Mouse (Mus musculus) MEL (cell line): ENCODE results near the gene Polg. TPM values are rescaled to one million over a fixed set of nuclear protein-coding genes. Genes with fewer than 3 reads are reported as not detected.

Experiments
- DNase-seq: peaks from one replicate; pipeline ENCODE4 v3.0.0; 2011; ENCODE audit warnings: low read depth, low spot score
- H3K27ac ChIP-seq: 2 replicates; pipeline ENCODE4 v1.5.1; 2012; ENCODE audit warnings: low read depth, mild to moderate bottlenecking, control low read depth, low read length, moderate library complexity; ENCODE audit not compliant: control insufficient read depth
- H3K27me3 ChIP-seq, 2 experiments: fragments of 150-350 bp in 1 of 2; sonication (generic) in 1 of 2; 2 replicates each; pipeline ENCODE4 v1.6.1; 2012; ENCODE audit warnings: low read length in 2 of 2, mild to moderate bottlenecking in 2 of 2, improper control_type of control experiment in 1 of 2, moderate library complexity in 1 of 2; ENCODE audit not compliant: insufficient read depth in 2 of 2, control insufficient read depth in 1 of 2
- H3K36me3 ChIP-seq, 2 experiments: 2 replicates each; pipeline ENCODE4 v1.6.1; 2012 to 2014; ENCODE audit warnings: low read length in 2 of 2, improper control_type of control experiment in 1 of 2, inconsistent platforms in 1 of 2, mild to moderate bottlenecking in 1 of 2; ENCODE audit not compliant: insufficient read depth in 2 of 2, control insufficient read depth in 1 of 2
- H3K4me1 ChIP-seq, 2 experiments: fragments of 150-350 bp in 1 of 2; sonication (generic) in 1 of 2; 2 replicates each; pipeline ENCODE4 v1.6.1; 2012; ENCODE audit warnings: low read length in 2 of 2, improper control_type of control experiment in 1 of 2, mild to moderate bottlenecking in 1 of 2; ENCODE audit not compliant: insufficient read depth in 2 of 2, control insufficient read depth in 1 of 2
- H3K4me3 ChIP-seq, 2 experiments: fragments of 150-350 bp in 1 of 2; sonication (generic) in 1 of 2; 2 replicates each; pipeline ENCODE4 v1.5.1; 2012; ENCODE audit warnings: low read depth in 2 of 2, low read length in 2 of 2, mild to moderate bottlenecking in 2 of 2, moderate library complexity in 2 of 2, control low read depth in 1 of 2, improper control_type of control experiment in 1 of 2; ENCODE audit not compliant: control insufficient read depth in 1 of 2, insufficient read depth in 1 of 2
- H3K79me2 ChIP-seq: 2 replicates; pipeline ENCODE4 v1.6.1; 2012; ENCODE audit warnings: mild to moderate bottlenecking, low read length, moderate library complexity; ENCODE audit not compliant: control insufficient read depth, poor library complexity, insufficient read depth
- H3K9ac ChIP-seq: 2 replicates; pipeline ENCODE4 v1.6.1; 2012; ENCODE audit warnings: low read depth, mild to moderate bottlenecking, control low read depth, low read length, moderate library complexity; ENCODE audit not compliant: control insufficient read depth, poor library complexity, severe bottlenecking
- H3K9me3 ChIP-seq: fragments of 150-350 bp; sonication (generic); replicated peaks from 2 replicates; pipeline ENCODE4 v1.6.1; 2012; ENCODE audit warnings: mild to moderate bottlenecking, low read length, improper control_type of control experiment, moderate library complexity; ENCODE audit not compliant: insufficient read depth
- BHLHE40 ChIP-seq: IDR thresholded peaks from 2 replicates; pipeline ENCODE4 v1.6.1; 2012; ENCODE audit warnings: low read depth, mild to moderate bottlenecking, inconsistent platforms, low read length, improper control_type of control experiment, borderline replicate concordance
- CHD1 ChIP-seq: IDR thresholded peaks from 2 replicates; pipeline ENCODE4 v1.6.1; 2012; ENCODE audit warnings: low read depth, mild to moderate bottlenecking, inconsistent platforms, low read length, improper control_type of control experiment
- CHD2 ChIP-seq: IDR thresholded peaks from 2 replicates; pipeline ENCODE4 v1.6.1; 2011; ENCODE audit warnings: low read length, improper control_type of control experiment
- ELF1 ChIP-seq: IDR thresholded peaks from 2 replicates; pipeline ENCODE4 v1.6.1; 2014; ENCODE audit warnings: low read depth, mild to moderate bottlenecking, inconsistent platforms, low read length, improper control_type of control experiment, moderate library complexity
- JUND ChIP-seq: IDR thresholded peaks from 2 replicates; pipeline ENCODE4 v1.6.1; 2011; ENCODE audit warnings: low read depth, mild to moderate bottlenecking, improper control_type of control experiment, low read length
- MAX ChIP-seq: IDR thresholded peaks from 2 replicates; pipeline ENCODE4 v1.6.1; 2011; ENCODE audit warnings: low read length, improper control_type of control experiment
- MEF2A ChIP-seq: IDR thresholded peaks from 2 replicates; pipeline ENCODE4 v1.6.1; 2014; ENCODE audit warnings: low read depth, mild to moderate bottlenecking, inconsistent platforms, low read length, improper control_type of control experiment; ENCODE audit not compliant: poor library complexity, insufficient replicate concordance, severe bottlenecking; ENCODE audit errors: extremely low read depth
- MYC ChIP-seq: IDR thresholded peaks from 2 replicates; pipeline ENCODE4 v1.6.1; 2011; ENCODE audit warnings: low read depth, mild to moderate bottlenecking, low read length, improper control_type of control experiment, moderate library complexity
- NELFE ChIP-seq: IDR thresholded peaks from 2 replicates; pipeline ENCODE4 v1.6.1; 2011; ENCODE audit warnings: low read depth, low read length, improper control_type of control experiment
- POLR2A ChIP-seq, 2 experiments: IDR thresholded peaks; 2 replicates each; pipeline ENCODE4 v1.6.1; 2011 to 2012; ENCODE audit warnings: low read length in 2 of 2, mild to moderate bottlenecking in 2 of 2, control low read depth in 1 of 2, improper control_type of control experiment in 1 of 2, low read depth in 1 of 2, moderate library complexity in 1 of 2; ENCODE audit not compliant: control insufficient read depth in 1 of 2, insufficient read depth in 1 of 2, poor library complexity in 1 of 2
- POLR2AphosphoS2 ChIP-seq: IDR thresholded peaks from 2 replicates; pipeline ENCODE4 v1.6.1; 2011; ENCODE audit warnings: low read length, improper control_type of control experiment
- RAD21 ChIP-seq: IDR thresholded peaks from 2 replicates; pipeline ENCODE4 v1.6.1; 2011; ENCODE audit warnings: mild to moderate bottlenecking, low read depth, low read length, improper control_type of control experiment
- RCOR1 ChIP-seq: IDR thresholded peaks from 2 replicates; pipeline ENCODE4 v1.6.1; 2012; ENCODE audit warnings: low read depth, mild to moderate bottlenecking, inconsistent platforms, low read length, improper control_type of control experiment
- SMC3 ChIP-seq: IDR thresholded peaks from 2 replicates; pipeline ENCODE4 v1.6.1; 2011; ENCODE audit warnings: low read depth, low read length, improper control_type of control experiment
- TAL1 ChIP-seq: IDR thresholded peaks from 2 replicates; pipeline ENCODE4 v1.6.1; 2012; ENCODE audit warnings: mild to moderate bottlenecking, inconsistent platforms, low read length, moderate library complexity, mixed read lengths
- TBP ChIP-seq: IDR thresholded peaks from 2 replicates; pipeline ENCODE4 v1.8.0; 2011; ENCODE audit warnings: low read depth, low read length, improper control_type of control experiment
- UBTF ChIP-seq: IDR thresholded peaks from 2 replicates; pipeline ENCODE4 v1.6.1; 2012; ENCODE audit warnings: low read depth, mild to moderate bottlenecking, inconsistent platforms, low read length, improper control_type of control experiment, moderate library complexity, borderline replicate concordance; ENCODE audit not compliant: insufficient read depth
- USF1 ChIP-seq: IDR thresholded peaks from 2 replicates; pipeline ENCODE4 v1.6.1; 2014; ENCODE audit warnings: low read depth, mild to moderate bottlenecking, inconsistent platforms, low read length, improper control_type of control experiment, moderate library complexity
- ZC3H11A ChIP-seq: IDR thresholded peaks from 2 replicates; pipeline ENCODE4 v1.6.1; 2012; ENCODE audit warnings: low read depth, mild to moderate bottlenecking, inconsistent platforms, low read length, improper control_type of control experiment
- ZMIZ1 ChIP-seq: IDR thresholded peaks from 2 replicates; pipeline ENCODE4 v1.6.1; 2012; ENCODE audit warnings: low read depth, mild to moderate bottlenecking, inconsistent platforms, low read length, improper control_type of control experiment, moderate library complexity
- polyA plus RNA-seq, 2 experiments: library from polyadenylated mRNA; stranded (reverse) in 1 of 2; unstranded in 1 of 2; fragments of >175 nt in 1 of 2; fragments of >200 nt in 1 of 2; gene quantifications; 2 replicates each; pipeline versions ENCODE4 v1.2.1 to v1.2.4; 2012; ENCODE audit warnings: low replicate concordance in 2 of 2, low read depth in 1 of 2; ENCODE audit not compliant: insufficient read length in 2 of 2, insufficient read depth in 1 of 2, missing spikeins in 1 of 2
- total RNA-seq: library from RNA; depleted of rRNA; stranded (reverse); fragments of 300-350 nt; gene quantifications from 2 replicates; pipeline ENCODE4 v1.2.3, GENCODE M21; 2012

Polg gene
- total and polyA plus RNA-seq, 3 experiments, result 82.7 to 129 TPM; not detected in 1

- TF ChIP-seq NELFE (no peak), MYC (no peak), TAL1 (no peak), USF1 (no peak), RCOR1 (no peak), JUND (no peak), RAD21 (peak; percentile 71), MAX (peak; percentile 45; the same call in 1 of the 2 replicates), ELF1 (no peak), SMC3 (peak; percentile 83), ZMIZ1 (no peak), MEF2A (no peak)
Observed at GRCm38 (mm10) chr7:79493915-79494314, 27.8 kb upstream of the Polg start (continued).

DNA sequence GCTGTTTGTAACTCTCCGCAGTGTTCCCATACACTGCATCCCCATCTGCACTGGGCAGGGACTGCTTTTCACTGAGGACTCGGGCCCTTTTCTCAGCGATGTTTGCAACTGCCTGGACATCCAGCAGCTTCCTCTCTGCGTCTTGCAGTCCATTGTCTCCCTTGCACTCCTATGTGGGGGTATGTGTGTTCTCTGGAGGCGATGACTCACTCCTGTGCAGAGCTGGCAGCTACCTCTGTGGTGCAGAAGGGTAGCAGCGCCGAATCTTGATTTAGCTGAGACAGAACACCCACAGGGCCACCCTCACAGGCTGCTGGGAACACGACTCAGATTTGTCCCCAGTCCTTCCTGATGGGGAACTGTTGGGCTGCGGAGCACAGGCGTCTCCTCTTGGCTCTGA lies 20.4 kb upstream of the Polg start:
- no peak overlapping the region for H3K27ac ChIP-seq
- TF ChIP-seq POLR2AphosphoS2 (no peak), ELF1 (no peak), POLR2A (IDR thresholded peaks at IDR 0.05; ENCODE audit: control insufficient read depth in 1 of 2, insufficient read depth in 1 of 2, low read depth in 1 of 2, low read length in 2 of 2, poor library complexity in 1 of 2) (no peak), JUND (no peak), CHD2 (no peak), BHLHE40 (no peak), CHD1 (no peak)
- no peaks in the 10 kb centered on the region for H3K4me1 ChIP-seq
- H3K27me3 ChIP-seq, result peaks cover 4% of the 10 kb centered on the region in 2 experiments
- H3K9ac ChIP-seq, result no peak overlapping the region
- H3K4me3 ChIP-seq, result no peak overlapping the region
- no peaks in the 10 kb centered on the region for H3K9me3 ChIP-seq
- no peaks in the 10 kb centered on the region for H3K79me2 ChIP-seq
- H3K36me3 ChIP-seq, result no peaks in the 10 kb centered on the region
- DNase-seq, result no peak

DNA sequence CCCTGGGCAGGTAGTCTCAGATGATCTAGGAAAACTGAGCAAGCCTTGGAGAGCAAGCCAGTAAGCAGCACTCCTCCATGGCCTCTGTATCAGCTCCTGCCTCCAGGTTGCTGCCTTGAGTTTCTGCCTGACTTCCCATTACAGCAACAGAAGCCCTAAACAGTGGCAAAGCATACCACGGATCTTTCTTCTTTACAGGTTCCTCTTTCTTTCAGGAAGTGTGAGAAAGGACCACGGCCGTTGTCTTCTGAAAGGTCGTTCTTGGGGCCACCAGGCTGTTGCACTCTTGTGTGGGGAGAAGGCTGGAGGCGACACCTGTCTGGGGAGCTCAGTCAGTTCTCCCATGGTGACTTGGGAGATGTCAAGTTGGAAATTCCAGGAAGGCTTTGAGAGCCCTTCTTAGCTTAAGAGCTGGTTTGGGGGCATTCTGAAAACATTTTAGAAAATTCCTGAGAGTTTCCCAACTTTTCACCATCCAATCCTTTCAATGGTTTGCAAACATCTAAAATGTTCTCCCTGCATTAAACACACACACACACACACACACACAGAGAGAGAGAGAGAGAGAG lies 8.8 kb upstream of the Polg start:
- H3K4me1 ChIP-seq, result peaks cover 0 to 10% of the 10 kb centered on the region in 2 experiments; a peak in 2 of 4 replicates
- H3K9me3 ChIP-seq, result no peaks in the 10 kb centered on the region
- DNase-seq, result peak; percentile 69
- H3K9ac ChIP-seq, result no peak overlapping the region
- H3K27ac ChIP-seq, result no peak overlapping the region
- no peak for TF ChIP-seq ZC3H11A
- 0 out of 2 replicates have a peak, but pooled peaks have one; percentile 31 for TF ChIP-seq TBP
- no peak for TF ChIP-seq UBTF
- TF ChIP-seq ELF1, result 0 out of 2 replicates have a peak, but pooled peaks have one; percentile 28
- 0 out of 4 replicates have a peak, but pooled peaks cover 0 to 2% of the 10 kb centered on the region in 2 experiments for H3K27me3 ChIP-seq
- peaks cover 0 to 3% of the 10 kb centered on the region in 2 experiments; a peak in 2 of 4 replicates for H3K36me3 ChIP-seq
- no peak overlapping the region for H3K4me3 ChIP-seq
- H3K79me2 ChIP-seq, result no peaks in the 10 kb centered on the region; the same call in 1 of the 2 replicates
